ENCODE assay signal across 18 mouse cellular contexts in the genomic region with DNA sequence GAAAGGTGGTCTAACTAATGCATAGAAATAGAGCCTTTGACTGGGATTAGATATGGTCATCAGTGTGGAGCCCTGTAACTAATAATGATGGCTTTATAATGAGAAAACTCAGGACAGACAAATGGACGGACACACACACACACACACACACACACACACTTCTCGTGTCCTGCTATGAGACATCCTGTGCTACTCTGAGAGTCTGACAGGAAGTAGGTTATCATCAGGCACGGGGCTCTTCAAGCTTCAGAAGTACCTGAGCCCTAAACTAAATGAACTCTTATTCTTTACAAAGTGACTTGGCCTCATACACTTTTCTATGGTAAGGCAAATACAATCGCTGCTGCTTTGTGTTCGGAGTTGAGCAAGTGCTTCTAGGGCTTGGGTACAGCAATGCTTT.
"Had no signal": no experiment of that assay in that cellular context is flagged by ENCODE, and none has a peak within 500 bp of the region (broad histone marks: within the 10 kb centered on the region; RNA-seq: fewer than 3 reads in every experiment).

No protein-coding gene starts in this region.

- DNase-seq: liver, postnatal 0 days; lung, adult 2 months; lung, postnatal 14 days; lung, postnatal 36 days; retina, postnatal 1 day; right cerebral cortex, adult 18-20 months; right cerebral cortex, postnatal 25 days; right cerebral cortex, postnatal 4 days; spleen, adult 18-20 months; thymus, adult 18-20 months; thymus, postnatal 14 days; thymus, postnatal 36 days had no signal

- H3K27ac ChIP-seq: lung, embryonic 15.5 days; macrophage; midbrain, embryonic 13.5 days; neural tube, embryonic 12.5 days had no signal

- H3K4me3 ChIP-seq: lung, embryonic 15.5 days; megakaryocyte, embryonic 14.5 days; midbrain, embryonic 13.5 days; myocyte; neural tube, embryonic 12.5 days had no signal
